Mouse (Mus musculus): ENCODE measurements at regions not wholly inside any gene's neighbourhood (a gene's known extent, or its start where the extent isn't known, plus 50 kb on each side); places are given as distances from the start of the nearest gene placed in this dataset.

- ATAC-seq (ENCODE audit: insufficient read depth) (no peak), DNase-seq (ENCODE audit: low read depth in 3 of 3, low spot score in 3 of 3) (no peak)
- Histone ChIP-seq H3K4me3 (ENCODE audit: insufficient read depth in 1 of 2, low read depth in 2 of 2, low read length in 2 of 2) (no peak overlapping the region), H3K9me3 (ENCODE audit: control insufficient read depth, low read length) (no peaks in the 10 kb centered on the region), H3K4me2 (ENCODE audit: low read depth) (no peak overlapping the region), H3K36me3 (replicated peaks; ENCODE audit: control insufficient read depth, insufficient read depth, low read depth) (no peaks in the 10 kb centered on the region), H3K27me3 (ENCODE audit: control insufficient read depth, insufficient read depth, low read length) (no peaks in the 10 kb centered on the region), H3K9ac (replicated peaks) (no peak overlapping the region), H3K27ac (no peak overlapping the region), H3K4me1 (replicated peaks; ENCODE audit: control insufficient read depth in 2 of 2, insufficient read depth in 2 of 2, low read length in 1 of 2) (no peaks in the 10 kb centered on the region)
- TF ChIP-seq CTCF (IDR thresholded peaks at IDR 0.05; ENCODE audit: low read depth): peak; percentile 44
- no peak for TF ChIP-seq EP300 (IDR thresholded peaks at IDR 0.05; ENCODE audit: low read depth)
- 55% methylated on average over 4 of the region's 4 CpGs for WGBS (ENCODE audit: insufficient replicate concordance)
Measured at GRCm38 (mm10) chr3:120747678-120748077, 423.8 kb downstream of the Rwdd3 start.

- H3K4me2 ChIP-seq (ENCODE audit: low read depth): no peak overlapping the region
- no peaks in the 10 kb centered on the region for H3K36me3 ChIP-seq (replicated peaks; ENCODE audit: control insufficient read depth, insufficient read depth, low read depth)
- H3K9me3 ChIP-seq (ENCODE audit: control insufficient read depth, low read length): no peaks in the 10 kb centered on the region
- WGBS (ENCODE audit: insufficient replicate concordance): 77% methylated on average over 6 of the region's 6 CpGs
- H3K4me3 ChIP-seq (ENCODE audit: insufficient read depth in 1 of 2, low read depth in 2 of 2, low read length in 2 of 2): no peak overlapping the region
- TF ChIP-seq CTCF (IDR thresholded peaks at IDR 0.05; ENCODE audit: low read depth) (no peak), EP300 (IDR thresholded peaks at IDR 0.05; ENCODE audit: low read depth) (no peak)
- no peak for DNase-seq (ENCODE audit: low read depth in 3 of 3, low spot score in 3 of 3)
- H3K9ac ChIP-seq (replicated peaks): no peak overlapping the region
- ATAC-seq (ENCODE audit: insufficient read depth): no peak
- no peaks in the 10 kb centered on the region for H3K4me1 ChIP-seq (replicated peaks; ENCODE audit: control insufficient read depth in 2 of 2, insufficient read depth in 2 of 2, low read length in 1 of 2)
- no peaks in the 10 kb centered on the region for H3K27me3 ChIP-seq (ENCODE audit: control insufficient read depth, insufficient read depth, low read length)
- H3K27ac ChIP-seq: no peak overlapping the region
Measured at GRCm38 (mm10) chr3:120733332-120733731, 438.2 kb downstream of the Rwdd3 start.

- no peak overlapping the region for H3K27ac ChIP-seq
- no peaks in the 10 kb centered on the region for H3K27me3 ChIP-seq (ENCODE audit: control insufficient read depth, insufficient read depth, low read length)
- no peaks in the 10 kb centered on the region for H3K9me3 ChIP-seq (ENCODE audit: control insufficient read depth, low read length)
- H3K36me3 ChIP-seq (replicated peaks; ENCODE audit: control insufficient read depth, insufficient read depth, low read depth): no peaks in the 10 kb centered on the region
- no peak for ATAC-seq (ENCODE audit: insufficient read depth)
- H3K4me1 ChIP-seq (replicated peaks; ENCODE audit: control insufficient read depth in 2 of 2, insufficient read depth in 2 of 2, low read length in 1 of 2): no peaks in the 10 kb centered on the region
- H3K9ac ChIP-seq (replicated peaks): no peak overlapping the region
- WGBS (ENCODE audit: insufficient replicate concordance): 63% methylated on average over 8 of the region's 8 CpGs
- DNase-seq (ENCODE audit: low read depth in 3 of 3, low spot score in 3 of 3): no peak
- TF ChIP-seq EP300 (IDR thresholded peaks at IDR 0.05; ENCODE audit: low read depth) (no peak), CTCF (IDR thresholded peaks at IDR 0.05; ENCODE audit: low read depth) (no peak)
- H3K4me3 ChIP-seq (ENCODE audit: insufficient read depth in 1 of 2, low read depth in 2 of 2, low read length in 2 of 2): no peak overlapping the region
- H3K4me2 ChIP-seq (ENCODE audit: low read depth): no peak overlapping the region
Measured at GRCm38 (mm10) chr3:120732391-120732790, 439.1 kb downstream of the Rwdd3 start.

GRCm38 (mm10) chr3:120731287-120731686 lies 440.2 kb downstream of the Rwdd3 start:
- no peaks in the 10 kb centered on the region for H3K9me3 ChIP-seq (ENCODE audit: control insufficient read depth, low read length)
- no peak overlapping the region for H3K9ac ChIP-seq (replicated peaks)
- no peaks in the 10 kb centered on the region for H3K36me3 ChIP-seq (replicated peaks; ENCODE audit: control insufficient read depth, insufficient read depth, low read depth)
- WGBS (ENCODE audit: insufficient replicate concordance): 64% methylated on average over 9 of the region's 9 CpGs
- H3K27me3 ChIP-seq (ENCODE audit: control insufficient read depth, insufficient read depth, low read length): no peaks in the 10 kb centered on the region
- DNase-seq (ENCODE audit: low read depth in 3 of 3, low spot score in 3 of 3) (no peak), ATAC-seq (ENCODE audit: insufficient read depth) (no peak)
- H3K4me2 ChIP-seq (ENCODE audit: low read depth): no peak overlapping the region
- no peak overlapping the region for H3K4me3 ChIP-seq (ENCODE audit: insufficient read depth in 1 of 2, low read depth in 2 of 2, low read length in 2 of 2)
- no peaks in the 10 kb centered on the region for H3K4me1 ChIP-seq (replicated peaks; ENCODE audit: control insufficient read depth in 2 of 2, insufficient read depth in 2 of 2, low read length in 1 of 2)
- TF ChIP-seq CTCF (IDR thresholded peaks at IDR 0.05; ENCODE audit: low read depth): no peak
- no peak for TF ChIP-seq EP300 (IDR thresholded peaks at IDR 0.05; ENCODE audit: low read depth)
- H3K27ac ChIP-seq: no peak overlapping the region

GRCm38 (mm10) chr3:120730225-120730624 lies 441.3 kb downstream of the Rwdd3 start:
- no peaks in the 10 kb centered on the region for H3K36me3 ChIP-seq (replicated peaks; ENCODE audit: control insufficient read depth, insufficient read depth, low read depth)
- 50% methylated on average over 4 of the region's 4 CpGs for WGBS (ENCODE audit: insufficient replicate concordance)
- H3K4me1 ChIP-seq (replicated peaks; ENCODE audit: control insufficient read depth in 2 of 2, insufficient read depth in 2 of 2, low read length in 1 of 2): no peaks in the 10 kb centered on the region
- H3K9me3 ChIP-seq (ENCODE audit: control insufficient read depth, low read length): no peaks in the 10 kb centered on the region
- TF ChIP-seq CTCF (IDR thresholded peaks at IDR 0.05; ENCODE audit: low read depth) (no peak), EP300 (IDR thresholded peaks at IDR 0.05; ENCODE audit: low read depth) (no peak)
- no peak overlapping the region for H3K27ac ChIP-seq
- ATAC-seq (ENCODE audit: insufficient read depth): no peak
- H3K9ac ChIP-seq (replicated peaks): no peak overlapping the region
- no peaks in the 10 kb centered on the region for H3K27me3 ChIP-seq (ENCODE audit: control insufficient read depth, insufficient read depth, low read length)
- H3K4me3 ChIP-seq (ENCODE audit: insufficient read depth in 1 of 2, low read depth in 2 of 2, low read length in 2 of 2): no peak overlapping the region
- no peak for DNase-seq (ENCODE audit: low read depth in 3 of 3, low spot score in 3 of 3)
- H3K4me2 ChIP-seq (ENCODE audit: low read depth): no peak overlapping the region
